Mouse (Mus musculus): ENCODE measurements at regions not wholly inside any gene's neighbourhood (a gene's known extent, or its start where the extent isn't known, plus 50 kb on each side); places are given as distances from the start of the nearest gene placed in this dataset.

DNA sequence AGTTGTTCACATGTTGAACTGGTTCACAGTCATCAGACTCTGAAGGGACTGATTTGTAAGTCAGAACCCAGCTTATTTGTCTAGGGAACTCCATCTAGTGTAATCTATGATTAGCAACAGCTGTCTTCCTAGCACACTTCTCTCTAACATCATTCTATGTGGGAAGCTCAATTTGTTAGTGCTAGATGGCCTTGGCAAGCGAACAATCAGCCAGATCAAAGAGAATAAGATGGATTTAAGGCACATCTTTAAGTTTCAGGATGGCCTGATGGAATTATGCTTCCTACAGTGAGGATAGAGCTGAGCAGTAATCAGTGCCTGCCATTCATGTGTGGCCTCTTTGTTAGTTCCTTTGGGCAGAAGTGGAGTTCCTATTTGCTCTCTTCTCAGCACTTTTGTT lies 183.1 kb upstream of the Pdcd1 start:
- Histone ChIP-seq H3K27me3 (replicated peaks) (no peaks in the 10 kb centered on the region), H3K36me3 (replicated peaks in 1 of 2; ENCODE audit: control insufficient read depth in 1 of 2, insufficient read depth in 1 of 2, low read length in 1 of 2) (no peaks in the 10 kb centered on the region), H3K27ac (ENCODE audit: insufficient read depth, low read depth) (no peak overlapping the region), H3K4me3 (replicated peaks in 1 of 3; ENCODE audit: low read depth in 2 of 3, low read length in 2 of 3, poor library complexity in 1 of 3) (no peak overlapping the region), H3K9me3 (replicated peaks; ENCODE audit: low read length) (no peaks in the 10 kb centered on the region), H3K4me2 (ENCODE audit: insufficient read depth, low read depth, poor library complexity, severe bottlenecking) (no peak overlapping the region), H3K4me1 (ENCODE audit: control insufficient read depth in 1 of 2, insufficient read depth in 2 of 2) (no peaks in the 10 kb centered on the region), H3K79me2 (replicated peaks; ENCODE audit: control insufficient read depth, extremely low read depth, insufficient read depth, poor library complexity, severe bottlenecking) (no peaks in the 10 kb centered on the region), H3K9ac (ENCODE audit: insufficient read depth, low read depth) (no peak overlapping the region)
- TF ChIP-seq ZNF384 (IDR thresholded peaks at IDR 0.05; ENCODE audit: low read depth, low read length) (no peak), SIN3A (IDR thresholded peaks at IDR 0.05; ENCODE audit: low read length) (no peak)
- dilution Hi-C loops (cut with MboI; ENCODE audit: extremely low pct_ligation_motif_present, extremely low pct_unique_long_range_greater_than_20kb, low sequenced_read_pairs), result no loop called here
- no peak for DNase-seq (ENCODE audit: extremely low read depth)
- in situ Hi-C loops (cut with MboI; ENCODE audit: low pct_ligation_motif_present, low pct_unique_long_range_greater_than_20kb, low sequenced_read_pairs), result no loop called here

DNA sequence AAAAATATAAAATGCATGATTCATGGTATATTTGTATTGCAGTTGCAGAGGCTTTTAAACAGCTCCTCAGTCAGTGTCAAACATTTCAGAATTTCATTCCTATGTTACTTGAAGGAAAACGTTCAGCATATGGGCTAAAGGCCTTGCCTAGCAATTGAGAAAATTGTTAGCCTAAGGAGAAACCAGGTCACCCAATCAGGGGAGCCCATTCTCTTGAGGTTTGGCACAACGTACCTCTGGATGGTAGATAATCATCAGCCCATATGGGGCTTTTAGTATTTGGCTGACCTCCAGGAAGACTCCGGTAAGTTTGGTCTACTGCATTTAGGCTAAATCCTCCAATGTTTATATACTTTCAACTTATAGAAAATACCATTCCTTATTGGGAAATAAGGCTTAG lies 168.7 kb upstream of the Pdcd1 start:
- H3K36me3 ChIP-seq (replicated peaks in 1 of 2; ENCODE audit: control insufficient read depth in 1 of 2, insufficient read depth in 1 of 2, low read length in 1 of 2), result no peaks in the 10 kb centered on the region
- H3K9ac ChIP-seq (ENCODE audit: insufficient read depth, low read depth), result no peak overlapping the region
- H3K27ac ChIP-seq (ENCODE audit: insufficient read depth, low read depth), result no peak overlapping the region
- dilution Hi-C loops (cut with MboI; ENCODE audit: extremely low pct_ligation_motif_present, extremely low pct_unique_long_range_greater_than_20kb, low sequenced_read_pairs) (no loop called here), in situ Hi-C loops (cut with MboI; ENCODE audit: low pct_ligation_motif_present, low pct_unique_long_range_greater_than_20kb, low sequenced_read_pairs) (no loop called here)
- no peaks in the 10 kb centered on the region for H3K4me1 ChIP-seq (ENCODE audit: control insufficient read depth in 1 of 2, insufficient read depth in 2 of 2)
- TF ChIP-seq HCFC1 (IDR thresholded peaks at IDR 0.05; ENCODE audit: low read depth, low read length), result no peak
- no peak for TF ChIP-seq CHD1 (IDR thresholded peaks at IDR 0.05; ENCODE audit: low read depth, low read length)
- TF ChIP-seq GABPA (IDR thresholded peaks at IDR 0.05; ENCODE audit: insufficient replicate concordance, low read depth, low read length), result no peak
- TF ChIP-seq TBP (conservative IDR thresholded peaks at IDR 0.05; ENCODE audit: low read depth, low read length), result no peak
- no peak for TF ChIP-seq MYC (IDR thresholded peaks at IDR 0.05; ENCODE audit: low read depth, low read length)
- TF ChIP-seq SIN3A (IDR thresholded peaks at IDR 0.05; ENCODE audit: low read length), result no peak
- H3K27me3 ChIP-seq (replicated peaks), result no peaks in the 10 kb centered on the region
- no peak for DNase-seq (ENCODE audit: extremely low read depth)
- no peak overlapping the region for H3K4me3 ChIP-seq (replicated peaks in 1 of 3; ENCODE audit: low read depth in 2 of 3, low read length in 2 of 3, poor library complexity in 1 of 3)
- no peaks in the 10 kb centered on the region for H3K9me3 ChIP-seq (replicated peaks; ENCODE audit: low read length)
- H3K4me2 ChIP-seq (ENCODE audit: insufficient read depth, low read depth, poor library complexity, severe bottlenecking), result no peak overlapping the region
- H3K79me2 ChIP-seq (replicated peaks; ENCODE audit: control insufficient read depth, extremely low read depth, insufficient read depth, poor library complexity, severe bottlenecking), result no peaks in the 10 kb centered on the region

DNA sequence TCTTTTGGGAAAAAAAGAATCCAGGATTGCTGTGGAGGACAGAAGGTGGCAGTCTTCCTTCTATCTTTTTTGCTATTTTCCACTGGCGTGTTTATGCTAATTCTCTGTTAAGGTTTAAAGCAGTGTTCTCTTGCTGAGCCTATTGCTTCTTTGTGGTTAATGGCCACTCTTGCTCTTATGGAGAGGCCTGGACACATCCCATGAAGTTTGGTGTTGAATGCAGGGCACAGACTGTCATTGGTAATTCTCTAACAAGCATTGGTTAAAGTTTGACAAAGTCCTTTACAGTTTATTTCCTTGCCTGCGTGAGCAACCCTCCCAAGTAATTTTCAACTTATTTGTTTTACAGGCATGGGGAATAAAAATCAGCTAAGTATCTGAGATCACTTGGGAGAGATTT lies 165.1 kb upstream of the Pdcd1 start:
- dilution Hi-C loops (cut with MboI; ENCODE audit: extremely low pct_ligation_motif_present, extremely low pct_unique_long_range_greater_than_20kb, low sequenced_read_pairs), result no loop called here
- no peaks in the 10 kb centered on the region for H3K9me3 ChIP-seq (replicated peaks; ENCODE audit: low read length)
- in situ Hi-C loops (cut with MboI; ENCODE audit: low pct_ligation_motif_present, low pct_unique_long_range_greater_than_20kb, low sequenced_read_pairs), result no loop called here
- no peak for DNase-seq (ENCODE audit: extremely low read depth)
- H3K27ac ChIP-seq (ENCODE audit: insufficient read depth, low read depth), result no peak overlapping the region
- no peaks in the 10 kb centered on the region for H3K27me3 ChIP-seq (replicated peaks)
- no peak overlapping the region for H3K9ac ChIP-seq (ENCODE audit: insufficient read depth, low read depth)
- no peaks in the 10 kb centered on the region for H3K79me2 ChIP-seq (replicated peaks; ENCODE audit: control insufficient read depth, extremely low read depth, insufficient read depth, poor library complexity, severe bottlenecking)
- H3K4me1 ChIP-seq (ENCODE audit: control insufficient read depth in 1 of 2, insufficient read depth in 2 of 2), result no peaks in the 10 kb centered on the region
- no peaks in the 10 kb centered on the region for H3K36me3 ChIP-seq (replicated peaks in 1 of 2; ENCODE audit: control insufficient read depth in 1 of 2, insufficient read depth in 1 of 2, low read length in 1 of 2)
- H3K4me3 ChIP-seq (replicated peaks in 1 of 3; ENCODE audit: low read depth in 2 of 3, low read length in 2 of 3, poor library complexity in 1 of 3), result no peak overlapping the region
- no peak for TF ChIP-seq TCF12 (IDR thresholded peaks at IDR 0.05; ENCODE audit: low read depth, low read length)
- TF ChIP-seq JUND (conservative IDR thresholded peaks at IDR 0.05; ENCODE audit: low read depth, low read length), result no peak
- TF ChIP-seq ZNF384 (IDR thresholded peaks at IDR 0.05; ENCODE audit: low read depth, low read length), result no peak
- TF ChIP-seq CTCF (conservative IDR thresholded peaks at IDR 0.05 in 1 of 2, IDR thresholded peaks at IDR 0.05 in 1 of 2; ENCODE audit: low read depth in 2 of 2, low read length in 2 of 2), result no peak
- TF ChIP-seq RAD21 (IDR thresholded peaks at IDR 0.05; ENCODE audit: low read depth, low read length), result peak; percentile 1; the same call in 1 of the 2 replicates
- no peak for TF ChIP-seq POLR2AphosphoS2 (IDR thresholded peaks at IDR 0.05; ENCODE audit: low read depth, low read length)
- TF ChIP-seq ZC3H11A (IDR thresholded peaks at IDR 0.05; ENCODE audit: low read depth, low read length), result no peak
- TF ChIP-seq MAZ (IDR thresholded peaks at IDR 0.05; ENCODE audit: low read depth, low read length), result no peak
- TF ChIP-seq KAT2A (IDR thresholded peaks at IDR 0.05; ENCODE audit: insufficient replicate concordance, low read length), result no peak
- H3K4me2 ChIP-seq (ENCODE audit: insufficient read depth, low read depth, poor library complexity, severe bottlenecking), result no peak overlapping the region

All from CH12.LX (cell line).